Mouse (Mus musculus) lung, adult 2 months (tissue): ENCODE measurements around the gene Erg. TPM values are rescaled to one million over a fixed set of nuclear protein-coding genes. Genes with fewer than 3 reads are reported as not detected.

Source experiments
- DNase-seq: peaks from one replicate; pipeline ENCODE4 v3.0.0; 2022
- H3K4me1 ChIP-seq: fragments of 200-500 bp; 2 replicates; pipeline ENCODE4 v1.6.1; 2011; ENCODE audit warnings: low read length; ENCODE audit not compliant: control insufficient read depth, insufficient read depth
- H3K4me3 ChIP-seq: fragments of 200-500 bp; replicated peaks from 2 replicates; pipeline ENCODE3; 2011; ENCODE audit warnings: low read depth, mild to moderate bottlenecking, control low read depth, low read length; ENCODE audit errors: extremely low read depth
- CTCF ChIP-seq: fragments of 200-500 bp; IDR thresholded peaks from 2 replicates; pipeline ENCODE4 v1.5.1; 2011; ENCODE audit warnings: mild to moderate bottlenecking, low read length, control low read depth; ENCODE audit not compliant: insufficient read depth
- POLR2A ChIP-seq: fragments of 200-500 bp; IDR thresholded peaks from 2 replicates; pipeline ENCODE4 v1.6.1; 2011; ENCODE audit warnings: low read depth, mild to moderate bottlenecking, control low read depth, low read length, borderline replicate concordance; ENCODE audit errors: extremely low read depth
- WGBS: fragments of 180-500 bp; shearing (Covaris S2); methylation state at CpG from one replicate; pipeline ENCODE4 v1.1.7; 2018; 5-methylcytosine and 5-hydroxymethylcytosine counted together
- polyA plus RNA-seq: library from polyadenylated mRNA; depleted of rRNA; stranded (reverse); fragments of >200 nt; gene quantifications from 2 replicates; pipeline ENCODE4 v1.2.3, GENCODE M21; 2012

Gene Erg
- polyA plus RNA-seq, 1 experiment, result 82.7 TPM

- TF ChIP-seq CTCF (no peak), POLR2A (no peak)
- 38% methylated on average over 11 of the region's 11 CpGs for WGBS
- DNase-seq, result no peak
- H3K4me1 ChIP-seq, result peaks cover 6% of the 10 kb centered on the region
- H3K4me3 ChIP-seq, result no peak overlapping the region
These were observed 210.0 kb downstream of the Erg start for GRCm38 (mm10) chr16:95376364-95376763.

- no peak for DNase-seq
- Histone ChIP-seq H3K4me3 (no peak overlapping the region), H3K4me1 (peaks cover 6% of the 10 kb centered on the region)
- no peak for TF ChIP-seq POLR2A
- TF ChIP-seq CTCF, result no peak
- 72% methylated on average over 4 of the region's 4 CpGs for WGBS
These were observed 211.7 kb downstream of the Erg start for GRCm38 (mm10) chr16:95374646-95375045.

- no peak overlapping the region for H3K4me3 ChIP-seq
- 41% methylated on average over 9 of the region's 9 CpGs for WGBS
- DNase-seq, result no peak
- TF ChIP-seq POLR2A (no peak), CTCF (no peak)
- peaks cover 6% of the 10 kb centered on the region for H3K4me1 ChIP-seq
These were observed 213.4 kb downstream of the Erg start for GRCm38 (mm10) chr16:95372960-95373359.

- DNase-seq, result no peak
- peaks cover 6% of the 10 kb centered on the region for H3K4me1 ChIP-seq
- TF ChIP-seq POLR2A (no peak), CTCF (no peak)
- WGBS, result 67% methylated on average over 4 of the region's 4 CpGs
- no peak overlapping the region for H3K4me3 ChIP-seq
These were observed 214.7 kb downstream of the Erg start for GRCm38 (mm10) chr16:95371713-95372112.

- Histone ChIP-seq H3K4me3 (no peak overlapping the region), H3K4me1 (peaks cover 10% of the 10 kb centered on the region)
- TF ChIP-seq POLR2A, result no peak
- no peak for TF ChIP-seq CTCF
- no peak for DNase-seq
- WGBS, result 77% methylated on average over 19 of the region's 19 CpGs
These were observed 219.2 kb downstream of the Erg start for GRCm38 (mm10) chr16:95366989-95367765.

- 59% methylated on average over 5 of the region's 5 CpGs for WGBS
- DNase-seq, result no peak
- TF ChIP-seq POLR2A (no peak), CTCF (no peak)
- Histone ChIP-seq H3K4me3 (no peak overlapping the region), H3K4me1 (peaks cover 22% of the 10 kb centered on the region)
These were observed 221.2 kb downstream of the Erg start for GRCm38 (mm10) chr16:95365214-95365613.

- no peak for DNase-seq
- 72% methylated on average over 18 of the region's 18 CpGs for WGBS
- peaks cover 22% of the 10 kb centered on the region for H3K4me1 ChIP-seq
- TF ChIP-seq CTCF (no peak), POLR2A (no peak)
- H3K4me3 ChIP-seq, result no peak overlapping the region
These were observed 222.5 kb downstream of the Erg start for GRCm38 (mm10) chr16:95363632-95364465.

- TF ChIP-seq POLR2A (no peak), CTCF (no peak)
- Histone ChIP-seq H3K4me1 (peaks cover 22% of the 10 kb centered on the region), H3K4me3 (no peak overlapping the region)
- DNase-seq, result no peak
- 39% methylated on average over 7 of the region's 7 CpGs for WGBS
These were observed 224.4 kb downstream of the Erg start for GRCm38 (mm10) chr16:95361950-95362349.

- 90% methylated on average over 18 of the region's 18 CpGs for whole genome bisulfite sequencing
- TF ChIP-seq POLR2A (no peak), CTCF (no peak)
These were observed 225.4 kb downstream of the Erg start for GRCm38 (mm10) chr16:95360940-95361489.

GRCm38 (mm10) chr16:95360214-95360850 lies 226.1 kb downstream of the Erg start:
- 56% methylated on average over 8 of the region's 8 CpGs for WGBS
- TF ChIP-seq POLR2A (no peak), CTCF (no peak)
- no peak for DNase-seq
- Histone ChIP-seq H3K4me3 (no peak overlapping the region), H3K4me1 (peaks cover 21% of the 10 kb centered on the region)

More at GRCm38 (mm10) chr16:95360940-95361489, 225.4 kb downstream of the Erg start:
- Histone ChIP-seq H3K4me1 (peaks cover 22% of the 10 kb centered on the region), H3K4me3 (no peak overlapping the region)
- no peak for DNase-seq
